Mouse (Mus musculus): ENCODE data around the gene Nt5c2. TPM values are rescaled to one million over a fixed set of nuclear protein-coding genes. Genes with fewer than 3 reads are reported as not detected.
"Not testable (repeated sequence)": the region's sequence is repeated elsewhere in the genome, so short reads cannot be mapped to it uniquely, and the experiment has no call there.

The Nt5c2 gene
- polyA plus RNA-seq, 1 experiment from 2014 or later, result 93.8 TPM

GRCm38 (mm10) chr19:46998168-46998870, 16.6 kb downstream of the Nt5c2 start:
- Histone ChIP-seq H3K9ac (no peak overlapping the region), H3K27me3 (ENCODE audit: control insufficient read depth, insufficient read depth, low read length) (no peaks in the 10 kb centered on the region), H3K27ac (no peak overlapping the region), H3K36me3 (replicated peaks; ENCODE audit: control insufficient read depth, insufficient read depth) (no peaks in the 10 kb centered on the region), H3K9me3 (ENCODE audit: control insufficient read depth, low read length) (no peaks in the 10 kb centered on the region), H3K4me3 (replicated peaks; ENCODE audit: low read length) (no peak overlapping the region), H3K4me1 (replicated peaks; ENCODE audit: control insufficient read depth, insufficient read depth, low read length) (no peaks in the 10 kb centered on the region), H3K4me2 (replicated peaks) (no peak overlapping the region)
- DNase-seq (ENCODE audit: low spot score), result no peak
- WGBS, result 85% methylated on average over 8 of the region's 8 CpGs
- ATAC-seq (ENCODE audit: low FRiP score), result no peak

DNA sequence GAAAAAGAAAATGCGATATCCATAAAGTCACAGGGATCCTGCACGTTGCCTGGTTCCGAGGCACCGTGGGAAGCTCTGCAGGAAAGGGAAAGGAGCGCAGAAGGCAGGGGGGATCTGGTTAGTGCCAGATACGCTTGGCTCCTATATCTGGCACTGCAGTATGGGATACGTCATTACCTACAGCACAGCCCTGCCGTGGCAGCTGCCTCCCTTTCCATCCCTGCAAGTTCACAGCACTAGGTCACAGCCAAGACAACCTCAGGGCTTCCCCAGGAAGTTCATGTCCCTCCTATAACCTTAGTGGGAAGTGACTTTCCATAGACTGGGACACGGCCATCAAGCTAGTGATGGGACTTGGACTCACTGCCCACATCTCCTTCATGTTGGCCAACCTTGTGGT, 18.9 kb downstream of the Nt5c2 start:
- DNase-seq (ENCODE audit: low spot score) (no peak), ATAC-seq (ENCODE audit: low FRiP score) (no peak)
- Histone ChIP-seq H3K4me1 (replicated peaks; ENCODE audit: control insufficient read depth, insufficient read depth, low read length) (no peaks in the 10 kb centered on the region), H3K4me3 (replicated peaks; ENCODE audit: low read length) (no peak overlapping the region), H3K27me3 (ENCODE audit: control insufficient read depth, insufficient read depth, low read length) (no peaks in the 10 kb centered on the region), H3K9ac (no peak overlapping the region), H3K27ac (no peak overlapping the region), H3K9me3 (ENCODE audit: control insufficient read depth, low read length) (no peaks in the 10 kb centered on the region), H3K4me2 (replicated peaks) (no peak overlapping the region), H3K36me3 (replicated peaks; ENCODE audit: control insufficient read depth, insufficient read depth) (no peaks in the 10 kb centered on the region)
- WGBS, result 85% methylated on average over 9 of the region's 9 CpGs

DNA sequence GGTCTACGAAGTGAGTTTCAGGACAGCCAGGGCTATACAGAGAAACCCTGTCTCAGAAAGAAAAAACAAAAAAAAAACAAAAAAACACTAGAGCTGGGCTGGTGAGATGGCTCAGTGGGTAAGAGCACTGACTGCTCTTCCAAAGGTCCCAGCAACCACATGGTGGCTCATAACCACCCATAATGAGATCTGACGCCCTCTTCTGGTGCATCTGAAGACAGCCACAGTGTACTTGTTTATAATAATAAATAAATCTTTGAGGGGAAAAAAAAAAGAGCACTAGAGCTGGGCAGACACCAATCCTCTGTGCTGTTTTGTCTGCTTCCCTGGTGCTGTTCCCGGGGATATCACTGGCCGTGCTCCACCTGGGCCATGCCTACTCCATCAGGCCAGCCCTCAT, 22.6 kb downstream of the Nt5c2 start:
- H3K36me3 ChIP-seq (replicated peaks; ENCODE audit: control insufficient read depth, insufficient read depth); H3K9me3 ChIP-seq (ENCODE audit: control insufficient read depth, low read length); H3K27ac ChIP-seq; H3K4me1 ChIP-seq (replicated peaks; ENCODE audit: control insufficient read depth, insufficient read depth, low read length); ATAC-seq (ENCODE audit: low FRiP score); H3K27me3 ChIP-seq (ENCODE audit: control insufficient read depth, insufficient read depth, low read length); DNase-seq (ENCODE audit: low spot score); H3K4me3 ChIP-seq (replicated peaks; ENCODE audit: low read length); H3K4me2 ChIP-seq (replicated peaks); H3K9ac ChIP-seq: not testable (repeated sequence)
- 78% methylated on average over 4 of the region's 4 CpGs for WGBS

- H3K9me3 ChIP-seq (ENCODE audit: control insufficient read depth, low read length), result no peaks in the 10 kb centered on the region
- no peak overlapping the region for H3K27ac ChIP-seq
- no peak overlapping the region for H3K9ac ChIP-seq
- no peaks in the 10 kb centered on the region for H3K4me1 ChIP-seq (replicated peaks; ENCODE audit: control insufficient read depth, insufficient read depth, low read length)
- no peaks in the 10 kb centered on the region for H3K36me3 ChIP-seq (replicated peaks; ENCODE audit: control insufficient read depth, insufficient read depth)
- H3K4me2 ChIP-seq (replicated peaks), result no peak overlapping the region
- H3K4me3 ChIP-seq (replicated peaks; ENCODE audit: low read length), result no peak overlapping the region
- 13% methylated on average over 5 of the region's 5 CpGs for WGBS
- peak; percentile 94 for DNase-seq (ENCODE audit: low spot score)
- H3K27me3 ChIP-seq (ENCODE audit: control insufficient read depth, insufficient read depth, low read length), result no peaks in the 10 kb centered on the region
- no peak for ATAC-seq (ENCODE audit: low FRiP score)
Measured at GRCm38 (mm10) chr19:46991145-46991544, 23.8 kb downstream of the Nt5c2 start.

GRCm38 (mm10) chr19:46990625-46991024, 24.3 kb downstream of the Nt5c2 start:
- H3K4me3 ChIP-seq (replicated peaks; ENCODE audit: low read length); H3K9ac ChIP-seq; H3K4me2 ChIP-seq (replicated peaks); H3K36me3 ChIP-seq (replicated peaks; ENCODE audit: control insufficient read depth, insufficient read depth); H3K4me1 ChIP-seq (replicated peaks; ENCODE audit: control insufficient read depth, insufficient read depth, low read length); H3K27ac ChIP-seq; H3K9me3 ChIP-seq (ENCODE audit: control insufficient read depth, low read length); H3K27me3 ChIP-seq (ENCODE audit: control insufficient read depth, insufficient read depth, low read length); DNase-seq (ENCODE audit: low spot score); ATAC-seq (ENCODE audit: low FRiP score): not testable (repeated sequence)
- WGBS, result 86% methylated on average over 7 of the region's 8 CpGs

- Histone ChIP-seq H3K4me1 (replicated peaks; ENCODE audit: control insufficient read depth, insufficient read depth, low read length) (no peaks in the 10 kb centered on the region), H3K27ac (no peak overlapping the region)
- 86% methylated on average over 3 of the region's 3 CpGs for WGBS
Measured at GRCm38 (mm10) chr19:46990153-46990518, 24.8 kb downstream of the Nt5c2 start.

GRCm38 (mm10) chr19:46989479-46990152, 25.3 kb downstream of the Nt5c2 start:
- H3K4me1 ChIP-seq (replicated peaks; ENCODE audit: control insufficient read depth, insufficient read depth, low read length), result no peaks in the 10 kb centered on the region
- no peaks in the 10 kb centered on the region for H3K36me3 ChIP-seq (replicated peaks; ENCODE audit: control insufficient read depth, insufficient read depth)
- 78% methylated on average over 20 of the region's 20 CpGs for WGBS
- DNase-seq (ENCODE audit: low spot score) (no peak), ATAC-seq (ENCODE audit: low FRiP score) (no peak)
- H3K4me2 ChIP-seq (replicated peaks), result no peak overlapping the region
- H3K27me3 ChIP-seq (ENCODE audit: control insufficient read depth, insufficient read depth, low read length), result no peaks in the 10 kb centered on the region
- H3K9ac ChIP-seq, result no peak overlapping the region
- no peaks in the 10 kb centered on the region for H3K9me3 ChIP-seq (ENCODE audit: control insufficient read depth, low read length)
- no peak overlapping the region for H3K27ac ChIP-seq
- no peak overlapping the region for H3K4me3 ChIP-seq (replicated peaks; ENCODE audit: low read length)

More at GRCm38 (mm10) chr19:46990153-46990518, 24.8 kb downstream of the Nt5c2 start:
- Histone ChIP-seq H3K36me3 (replicated peaks; ENCODE audit: control insufficient read depth, insufficient read depth) (no peaks in the 10 kb centered on the region), H3K27me3 (ENCODE audit: control insufficient read depth, insufficient read depth, low read length) (no peaks in the 10 kb centered on the region), H3K4me2 (replicated peaks) (no peak overlapping the region), H3K4me3 (replicated peaks; ENCODE audit: low read length) (no peak overlapping the region), H3K9ac (no peak overlapping the region), H3K9me3 (ENCODE audit: control insufficient read depth, low read length) (no peaks in the 10 kb centered on the region)
- no peak for ATAC-seq (ENCODE audit: low FRiP score)
- no peak for DNase-seq (ENCODE audit: low spot score)

GRCm38 (mm10) chr19:46988231-46989087, 26.5 kb downstream of the Nt5c2 start:
- H3K36me3 ChIP-seq (replicated peaks; ENCODE audit: control insufficient read depth, insufficient read depth), result no peaks in the 10 kb centered on the region
- no peak overlapping the region for H3K4me3 ChIP-seq (replicated peaks; ENCODE audit: low read length)
- H3K27me3 ChIP-seq (ENCODE audit: control insufficient read depth, insufficient read depth, low read length), result no peaks in the 10 kb centered on the region
- no peak overlapping the region for H3K27ac ChIP-seq
- ATAC-seq (ENCODE audit: low FRiP score) (no peak), DNase-seq (ENCODE audit: low spot score) (no peak)
- H3K9ac ChIP-seq, result no peak overlapping the region
- no peaks in the 10 kb centered on the region for H3K4me1 ChIP-seq (replicated peaks; ENCODE audit: control insufficient read depth, insufficient read depth, low read length)
- 42% methylated on average over 16 of the region's 16 CpGs for WGBS
- H3K9me3 ChIP-seq (ENCODE audit: control insufficient read depth, low read length), result no peaks in the 10 kb centered on the region
- H3K4me2 ChIP-seq (replicated peaks), result no peak overlapping the region

DNA sequence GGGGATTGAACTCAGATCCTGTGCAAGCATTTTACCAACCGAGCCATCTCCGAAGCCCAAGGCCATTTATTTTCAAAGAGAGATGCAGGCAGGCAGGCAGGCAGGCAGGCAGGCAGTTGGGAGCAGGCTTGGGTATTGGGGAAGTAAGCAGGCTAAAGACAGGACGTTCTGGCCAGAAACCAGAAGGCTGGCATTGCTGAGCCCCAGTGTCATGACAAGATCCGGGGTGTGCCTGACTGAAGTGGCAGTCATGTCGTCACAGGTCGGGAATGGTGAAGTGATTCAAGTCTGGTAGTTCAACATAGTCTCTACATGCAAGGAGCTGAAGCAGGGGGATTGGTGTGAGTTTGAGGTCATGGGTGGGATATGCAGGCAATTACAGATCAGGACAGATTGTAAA, 27.3 kb downstream of the Nt5c2 start:
- ATAC-seq (ENCODE audit: low FRiP score) (no peak), DNase-seq (ENCODE audit: low spot score) (no peak)
- WGBS, result 89% methylated on average over 6 of the region's 6 CpGs
- H3K9ac ChIP-seq, result no peak overlapping the region
- no peak overlapping the region for H3K4me3 ChIP-seq (replicated peaks; ENCODE audit: low read length)
- H3K27me3 ChIP-seq (ENCODE audit: control insufficient read depth, insufficient read depth, low read length), result no peaks in the 10 kb centered on the region
- no peak overlapping the region for H3K27ac ChIP-seq
- no peaks in the 10 kb centered on the region for H3K9me3 ChIP-seq (ENCODE audit: control insufficient read depth, low read length)
- no peak overlapping the region for H3K4me2 ChIP-seq (replicated peaks)
- H3K36me3 ChIP-seq (replicated peaks; ENCODE audit: control insufficient read depth, insufficient read depth), result no peaks in the 10 kb centered on the region
- H3K4me1 ChIP-seq (replicated peaks; ENCODE audit: control insufficient read depth, insufficient read depth, low read length), result no peaks in the 10 kb centered on the region
